Mouse (Mus musculus): ENCODE measurements around the gene Mrm2. TPM values are rescaled to one million over a fixed set of nuclear protein-coding genes. Genes with fewer than 3 reads are reported as not detected.

Gene Mrm2
- polyA plus RNA-seq, 1 experiment from 2014 or later: 27.3 TPM

- Histone ChIP-seq H3K9ac (ENCODE audit: low read length) (no peak overlapping the region), H3K27ac (replicated peaks; ENCODE audit: low read depth, low read length) (no peak overlapping the region), H3K36me3 (ENCODE audit: control insufficient read depth, insufficient read depth, low read length) (peaks cover 6% of the 10 kb centered on the region; the same call in 1 of the 2 replicates), H3K27me3 (ENCODE audit: control insufficient read depth, insufficient read depth, low read length) (no peaks in the 10 kb centered on the region), H3K9me3 (ENCODE audit: control insufficient read depth, low read length) (no peaks in the 10 kb centered on the region; the same call in 1 of the 2 replicates), H3K4me3 (ENCODE audit: low read depth, low read length) (no peak overlapping the region), H3K4me2 (ENCODE audit: low read depth, severe bottlenecking) (no peak overlapping the region), H3K4me1 (ENCODE audit: control insufficient read depth, insufficient read depth, low read length) (no peaks in the 10 kb centered on the region; the same call in 1 of the 2 replicates)
- ATAC-seq (ENCODE audit: insufficient number of reproducible peaks, low FRiP score, low TSS enrichment, low read depth) (no peak), DNase-seq (ENCODE audit: low spot score) (peak; percentile 63)
- WGBS: 77% methylated on average over 1 of the region's 1 CpGs
These were observed 5.0 kb upstream of the Mrm2 start for GRCm38 (mm10) chr5:140336680-140337079.

- Histone ChIP-seq H3K9me3 (ENCODE audit: control insufficient read depth, low read length) (no peaks in the 10 kb centered on the region; the same call in 1 of the 2 replicates), H3K36me3 (ENCODE audit: control insufficient read depth, insufficient read depth, low read length) (peaks cover 2% of the 10 kb centered on the region; the same call in 1 of the 2 replicates), H3K9ac (ENCODE audit: low read length) (no peak overlapping the region), H3K4me2 (ENCODE audit: low read depth, severe bottlenecking) (no peak overlapping the region), H3K27ac (replicated peaks; ENCODE audit: low read depth, low read length) (no peak overlapping the region), H3K27me3 (ENCODE audit: control insufficient read depth, insufficient read depth, low read length) (no peaks in the 10 kb centered on the region), H3K4me3 (ENCODE audit: low read depth, low read length) (no peak overlapping the region), H3K4me1 (ENCODE audit: control insufficient read depth, insufficient read depth, low read length) (peaks cover 4% of the 10 kb centered on the region; the same call in 1 of the 2 replicates)
- no peak for ATAC-seq (ENCODE audit: insufficient number of reproducible peaks, low FRiP score, low TSS enrichment, low read depth)
- DNase-seq (ENCODE audit: low spot score): no peak
- WGBS: 42% methylated on average over 2 of the region's 2 CpGs
These were observed 1.9 kb upstream of the Mrm2 start for GRCm38 (mm10) chr5:140333631-140334030.

- DNase-seq (ENCODE audit: low spot score): no peak
- Histone ChIP-seq H3K27me3 (ENCODE audit: control insufficient read depth, insufficient read depth, low read length) (no peaks in the 10 kb centered on the region), H3K4me3 (ENCODE audit: low read depth, low read length) (no peak overlapping the region), H3K9me3 (ENCODE audit: control insufficient read depth, low read length) (no peaks in the 10 kb centered on the region), H3K36me3 (ENCODE audit: control insufficient read depth, insufficient read depth, low read length) (no peaks in the 10 kb centered on the region; the same call in 1 of the 2 replicates), H3K9ac (ENCODE audit: low read length) (no peak overlapping the region), H3K4me1 (ENCODE audit: control insufficient read depth, insufficient read depth, low read length) (peaks cover 4% of the 10 kb centered on the region; the same call in 1 of the 2 replicates), H3K27ac (replicated peaks; ENCODE audit: low read depth, low read length) (no peak overlapping the region), H3K4me2 (ENCODE audit: low read depth, severe bottlenecking) (peak overlapping the region; percentile 71; the same call in 1 of the 2 replicates)
- 65% methylated on average over 4 of the region's 4 CpGs for WGBS
- ATAC-seq (ENCODE audit: insufficient number of reproducible peaks, low FRiP score, low TSS enrichment, low read depth): no peak
These were observed 821 bp upstream of the Mrm2 start for GRCm38 (mm10) chr5:140332519-140332918.

DNA sequence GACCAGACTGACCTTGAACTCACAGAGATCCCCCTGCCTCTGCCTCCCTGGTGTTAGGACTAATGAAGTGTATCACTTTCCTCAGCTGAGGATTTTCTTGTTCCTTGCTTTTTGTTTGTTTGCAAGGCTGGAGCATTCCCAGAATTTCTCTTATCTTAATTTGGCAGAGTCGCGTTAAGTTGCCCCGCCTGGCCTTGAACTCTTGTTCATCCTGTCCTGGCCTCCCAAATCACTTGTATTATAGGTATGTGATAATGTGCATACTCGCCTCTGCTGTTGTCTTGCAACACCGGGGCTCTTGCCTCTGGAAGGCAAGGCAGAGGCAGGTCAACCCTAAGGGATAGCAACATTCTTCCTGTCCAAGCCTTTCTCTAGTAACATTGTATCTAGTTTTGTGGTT, 7.6 kb downstream of the Mrm2 start:
- WGBS: 91% methylated on average over 5 of the region's 5 CpGs
- no peak for ATAC-seq (ENCODE audit: insufficient number of reproducible peaks, low FRiP score, low TSS enrichment, low read depth)

DNA sequence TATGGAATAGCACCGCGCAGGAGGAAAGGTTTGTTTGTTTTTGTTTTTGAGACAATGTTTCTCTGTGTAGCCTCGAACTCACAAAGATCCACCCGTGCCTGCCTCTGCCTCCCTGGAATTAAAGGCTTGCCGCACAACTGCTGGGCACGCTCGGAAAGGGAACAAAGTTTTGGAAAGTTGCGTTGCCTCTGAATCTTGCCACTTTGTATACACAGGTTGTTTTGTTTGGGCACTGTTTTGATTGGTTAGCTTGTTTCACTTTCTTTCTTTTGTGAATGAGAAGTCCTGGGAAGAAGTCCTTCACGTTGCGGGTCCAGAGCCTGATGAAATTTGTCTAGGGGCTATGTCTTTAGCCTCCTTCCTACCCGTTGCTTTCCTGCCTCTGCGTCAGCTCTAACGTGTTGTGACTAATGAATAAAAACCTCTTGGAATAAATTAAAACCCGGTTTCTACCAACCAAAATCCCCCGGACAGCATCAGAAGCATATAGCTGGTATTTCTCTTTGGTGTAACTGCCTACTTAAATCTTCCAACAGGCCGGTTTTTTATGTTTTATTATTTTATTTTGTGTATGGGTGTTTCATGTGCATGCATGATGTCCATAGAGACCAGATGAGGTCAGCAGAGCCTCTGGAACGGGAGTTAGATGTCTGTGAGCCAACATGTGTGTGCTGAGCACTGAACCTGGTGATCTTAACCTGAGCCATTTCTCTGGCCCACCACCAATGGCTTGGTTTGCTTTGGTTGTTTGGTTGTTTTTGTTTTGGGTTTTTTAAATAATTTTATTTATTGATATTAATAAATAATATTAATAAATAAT, 9.7 kb downstream of the Mrm2 start:
- Histone ChIP-seq H3K36me3 (ENCODE audit: control insufficient read depth, insufficient read depth, low read length) (no peaks in the 10 kb centered on the region), H3K4me1 (ENCODE audit: control insufficient read depth, insufficient read depth, low read length) (peaks cover 5% of the 10 kb centered on the region; the same call in 1 of the 2 replicates), H3K4me3 (ENCODE audit: low read depth, low read length) (peak overlapping the region; percentile 83), H3K9me3 (ENCODE audit: control insufficient read depth, low read length) (no peaks in the 10 kb centered on the region), H3K27me3 (ENCODE audit: control insufficient read depth, insufficient read depth, low read length) (no peaks in the 10 kb centered on the region), H3K27ac (replicated peaks; ENCODE audit: low read depth, low read length) (peak overlapping the region; percentile 75), H3K9ac (ENCODE audit: low read length) (peak overlapping the region; percentile 95), H3K4me2 (ENCODE audit: low read depth, severe bottlenecking) (peak overlapping the region; percentile 48)
- DNase-seq (ENCODE audit: low spot score) (peak; percentile 33), ATAC-seq (ENCODE audit: insufficient number of reproducible peaks, low FRiP score, low TSS enrichment, low read depth) (0 out of 2 replicates have a peak, but pooled peaks have one; percentile 2)
- WGBS: 3% methylated on average over 17 of the region's 17 CpGs

More for the DNA sequence above, 7.6 kb downstream of the Mrm2 start:
- no peak overlapping the region for H3K9ac ChIP-seq (ENCODE audit: low read length)
- DNase-seq (ENCODE audit: low spot score): no peak
- peaks cover 5% of the 10 kb centered on the region; the same call in 1 of the 2 replicates for H3K4me1 ChIP-seq (ENCODE audit: control insufficient read depth, insufficient read depth, low read length)
- H3K9me3 ChIP-seq (ENCODE audit: control insufficient read depth, low read length): no peaks in the 10 kb centered on the region
- no peak overlapping the region for H3K27ac ChIP-seq (replicated peaks; ENCODE audit: low read depth, low read length)
- no peaks in the 10 kb centered on the region; the same call in 1 of the 2 replicates for H3K36me3 ChIP-seq (ENCODE audit: control insufficient read depth, insufficient read depth, low read length)
- no peaks in the 10 kb centered on the region for H3K27me3 ChIP-seq (ENCODE audit: control insufficient read depth, insufficient read depth, low read length)
- H3K4me2 ChIP-seq (ENCODE audit: low read depth, severe bottlenecking): no peak overlapping the region
- no peak overlapping the region for H3K4me3 ChIP-seq (ENCODE audit: low read depth, low read length)

GRCm38 (mm10) chr5:140321042-140321755, 10.5 kb downstream of the Mrm2 start, which contains the start of the genes Mad1l1 and Nudt1:
Gene Mad1l1, minus strand, starts transcription at chr5:140321552.
Gene Nudt1, plus strand, starts transcription at chr5:140321656.
- ATAC-seq (ENCODE audit: insufficient number of reproducible peaks, low FRiP score, low TSS enrichment, low read depth) (peak; percentile 88), DNase-seq (ENCODE audit: low spot score) (peak; percentile 97)
- peak within 1 kb of the TSS; percentile 83 for H3K4me3 ChIP-seq (ENCODE audit: low read depth, low read length)
- peak within 1 kb of the TSS; percentile 95 for H3K9ac ChIP-seq (ENCODE audit: low read length)
- WGBS: under 1% methylated on average over 59 of the region's 60 CpGs
- H3K9me3 ChIP-seq (ENCODE audit: control insufficient read depth, low read length): no peaks in the 10 kb centered on the region
- H3K36me3 ChIP-seq (ENCODE audit: control insufficient read depth, insufficient read depth, low read length): no peaks in the 10 kb centered on the region
- H3K4me1 ChIP-seq (ENCODE audit: control insufficient read depth, insufficient read depth, low read length): peaks cover 5% of the 10 kb centered on the region; the same call in 1 of the 2 replicates
- no peaks in the 10 kb centered on the region for H3K27me3 ChIP-seq (ENCODE audit: control insufficient read depth, insufficient read depth, low read length)
- H3K27ac ChIP-seq (replicated peaks; ENCODE audit: low read depth, low read length): peak within 1 kb of the TSS; percentile 75
- H3K4me2 ChIP-seq (ENCODE audit: low read depth, severe bottlenecking): peak within 1 kb of the TSS; percentile 48

DNA sequence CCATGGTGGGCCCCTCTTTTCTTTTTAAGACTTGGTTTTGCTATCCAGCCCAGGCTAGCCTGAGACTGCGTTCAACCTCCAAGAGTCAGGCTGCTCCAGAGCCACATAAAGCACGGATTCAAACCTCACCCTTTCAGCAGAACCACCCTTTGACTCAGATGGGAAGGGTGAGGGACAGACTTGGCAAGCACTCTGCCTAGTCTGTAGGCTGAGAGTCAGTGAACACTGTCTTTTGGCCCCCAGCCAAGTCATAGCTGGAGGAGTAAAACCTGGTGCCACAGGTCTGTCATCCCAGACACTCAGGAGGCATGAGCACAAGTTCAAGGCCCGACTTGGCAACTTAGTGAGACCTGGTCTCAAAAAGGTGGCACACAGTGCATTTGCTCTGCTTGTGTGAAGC, 15.0 kb downstream of the Mrm2 start:
- Histone ChIP-seq H3K9me3 (ENCODE audit: control insufficient read depth, low read length) (no peaks in the 10 kb centered on the region), H3K4me2 (ENCODE audit: low read depth, severe bottlenecking) (no peak overlapping the region), H3K4me1 (ENCODE audit: control insufficient read depth, insufficient read depth, low read length) (peaks cover 5% of the 10 kb centered on the region; the same call in 1 of the 2 replicates), H3K9ac (ENCODE audit: low read length) (no peak overlapping the region), H3K27me3 (ENCODE audit: control insufficient read depth, insufficient read depth, low read length) (no peaks in the 10 kb centered on the region), H3K4me3 (ENCODE audit: low read depth, low read length) (no peak overlapping the region), H3K36me3 (ENCODE audit: control insufficient read depth, insufficient read depth, low read length) (peaks cover 9% of the 10 kb centered on the region; the same call in 1 of the 2 replicates), H3K27ac (replicated peaks; ENCODE audit: low read depth, low read length) (no peak overlapping the region)
- WGBS: 90% methylated on average over 3 of the region's 3 CpGs
- ATAC-seq (ENCODE audit: insufficient number of reproducible peaks, low FRiP score, low TSS enrichment, low read depth) (no peak), DNase-seq (ENCODE audit: low spot score) (no peak)

- Histone ChIP-seq H3K4me2 (ENCODE audit: low read depth, severe bottlenecking) (no peak overlapping the region), H3K4me1 (ENCODE audit: control insufficient read depth, insufficient read depth, low read length) (no peaks in the 10 kb centered on the region), H3K9me3 (ENCODE audit: control insufficient read depth, low read length) (no peaks in the 10 kb centered on the region), H3K9ac (ENCODE audit: low read length) (no peak overlapping the region), H3K36me3 (ENCODE audit: control insufficient read depth, insufficient read depth, low read length) (peaks cover 35% of the 10 kb centered on the region), H3K4me3 (ENCODE audit: low read depth, low read length) (no peak overlapping the region), H3K27ac (replicated peaks; ENCODE audit: low read depth, low read length) (no peak overlapping the region), H3K27me3 (ENCODE audit: control insufficient read depth, insufficient read depth, low read length) (no peaks in the 10 kb centered on the region)
- WGBS: 94% methylated on average over 14 of the region's 14 CpGs
- ATAC-seq (ENCODE audit: insufficient number of reproducible peaks, low FRiP score, low TSS enrichment, low read depth) (no peak), DNase-seq (ENCODE audit: low spot score) (no peak)
These were observed 24.1 kb downstream of the Mrm2 start for GRCm38 (mm10) chr5:140307602-140308001.

All from limb, embryonic 11.5 days (tissue).